Mouse (Mus musculus): ENCODE results near the gene Olfr170. TPM values are rescaled to one million over a fixed set of nuclear protein-coding genes. Genes with fewer than 3 reads are reported as not detected.
"Not testable (repeated sequence)": the region's sequence is repeated elsewhere in the genome, so short reads cannot be mapped to it uniquely, and the experiment has no call there.

Gene Olfr170
- polyA plus RNA-seq (2014; fragmentation: Nextera tagmentation; extraction: Ambion mirVana) = not detected in 2 replicates

GRCm38 (mm10) chr16:19611782-19612181 lies at the start of gene Olfr170:
Olfr170 (minus strand) TSS chr16:19611882.
- 94% methylated on average over 2 of the region's 2 CpGs for WGBS
- not testable (repeated sequence) for H3K36me3 ChIP-seq (replicated peaks; ENCODE audit: control insufficient read depth, insufficient read depth); ATAC-seq (ENCODE audit: low FRiP score); H3K27ac ChIP-seq; H3K4me2 ChIP-seq (replicated peaks); H3K27me3 ChIP-seq (ENCODE audit: control insufficient read depth, insufficient read depth, low read length); H3K4me1 ChIP-seq (replicated peaks; ENCODE audit: control insufficient read depth, insufficient read depth, low read length); H3K4me3 ChIP-seq (replicated peaks; ENCODE audit: low read length); H3K9me3 ChIP-seq (ENCODE audit: control insufficient read depth, low read length); DNase-seq (ENCODE audit: low spot score); H3K9ac ChIP-seq

- no peak for ATAC-seq (ENCODE audit: low FRiP score)
- no peaks in the 10 kb centered on the region for H3K9me3 ChIP-seq (ENCODE audit: control insufficient read depth, low read length)
- no peak for DNase-seq (ENCODE audit: low spot score)
- WGBS = 71% methylated on average over 1 of the region's 1 CpGs
- H3K27me3 ChIP-seq (ENCODE audit: control insufficient read depth, insufficient read depth, low read length) = no peaks in the 10 kb centered on the region
- H3K9ac ChIP-seq = no peak within 1 kb of the TSS
- no peaks in the 10 kb centered on the region for H3K36me3 ChIP-seq (replicated peaks; ENCODE audit: control insufficient read depth, insufficient read depth)
- H3K4me2 ChIP-seq (replicated peaks) = no peak within 1 kb of the TSS
- no peak within 1 kb of the TSS for H3K4me3 ChIP-seq (replicated peaks; ENCODE audit: low read length)
- no peak within 1 kb of the TSS for H3K27ac ChIP-seq
- no peaks in the 10 kb centered on the region for H3K4me1 ChIP-seq (replicated peaks; ENCODE audit: control insufficient read depth, insufficient read depth, low read length)
Measured at GRCm38 (mm10) chr16:19629816-19630215, 18.1 kb upstream of the Olfr170 start, which contains the start of gene Olfr171. Olfr171 (minus strand) TSS chr16:19629916.

GRCm38 (mm10) chr16:19603166-19603565 lies 8.5 kb downstream of the Olfr170 start:
- no peak overlapping the region for H3K4me2 ChIP-seq (replicated peaks)
- DNase-seq (ENCODE audit: low spot score) (no peak), ATAC-seq (ENCODE audit: low FRiP score) (no peak)
- H3K9ac ChIP-seq = no peak overlapping the region
- no peaks in the 10 kb centered on the region for H3K4me1 ChIP-seq (replicated peaks; ENCODE audit: control insufficient read depth, insufficient read depth, low read length)
- 71% methylated on average over 2 of the region's 2 CpGs for WGBS
- no peaks in the 10 kb centered on the region for H3K27me3 ChIP-seq (ENCODE audit: control insufficient read depth, insufficient read depth, low read length)
- H3K4me3 ChIP-seq (replicated peaks; ENCODE audit: low read length) = no peak overlapping the region
- H3K36me3 ChIP-seq (replicated peaks; ENCODE audit: control insufficient read depth, insufficient read depth) = no peaks in the 10 kb centered on the region
- no peak overlapping the region for H3K27ac ChIP-seq
- no peaks in the 10 kb centered on the region for H3K9me3 ChIP-seq (ENCODE audit: control insufficient read depth, low read length)

- not testable (repeated sequence) for H3K27ac ChIP-seq; H3K4me1 ChIP-seq (replicated peaks; ENCODE audit: control insufficient read depth, insufficient read depth, low read length); H3K4me3 ChIP-seq (replicated peaks; ENCODE audit: low read length); H3K27me3 ChIP-seq (ENCODE audit: control insufficient read depth, insufficient read depth, low read length); H3K9ac ChIP-seq; H3K4me2 ChIP-seq (replicated peaks); H3K36me3 ChIP-seq (replicated peaks; ENCODE audit: control insufficient read depth, insufficient read depth); ATAC-seq (ENCODE audit: low FRiP score); DNase-seq (ENCODE audit: low spot score); H3K9me3 ChIP-seq (ENCODE audit: control insufficient read depth, low read length)
- 91% methylated on average over 2 of the region's 2 CpGs for WGBS
Measured at GRCm38 (mm10) chr16:19571709-19572108, 40.0 kb downstream of the Olfr170 start, which contains the start of gene Olfr169. Olfr169 (minus strand) TSS chr16:19571809.

Other genes with a start within 250 kb of the Olfr170 start
- gene Olfr165, start 188.7 kb downstream of the Olfr170 start, polyA plus RNA-seq (2014; fragmentation: Nextera tagmentation; extraction: Ambion mirVana) = not detected in 2 replicates
- gene Olfr166, start 128.2 kb downstream of the Olfr170 start, polyA plus RNA-seq (2014; fragmentation: Nextera tagmentation; extraction: Ambion mirVana) = not detected in 2 replicates
- not detected in 2 replicates for gene Olfr167, start 89.6 kb downstream of the Olfr170 start, polyA plus RNA-seq (2014; fragmentation: Nextera tagmentation; extraction: Ambion mirVana)
- not detected in 2 replicates for gene Olfr168, start 76.3 kb downstream of the Olfr170 start, polyA plus RNA-seq (2014; fragmentation: Nextera tagmentation; extraction: Ambion mirVana)
- not detected in 2 replicates for gene Olfr169, start 40.1 kb downstream of the Olfr170 start, polyA plus RNA-seq (2014; fragmentation: Nextera tagmentation; extraction: Ambion mirVana)
- not detected in 2 replicates for gene Olfr171, start 18.0 kb upstream of the Olfr170 start, polyA plus RNA-seq (2014; fragmentation: Nextera tagmentation; extraction: Ambion mirVana)
- gene Lamp3, start 94.5 kb upstream of the Olfr170 start, polyA plus RNA-seq (2014; fragmentation: Nextera tagmentation; extraction: Ambion mirVana) = not detected in 2 replicates
- gene B3gnt5, start 148.3 kb upstream of the Olfr170 start, polyA plus RNA-seq (2014; fragmentation: Nextera tagmentation; extraction: Ambion mirVana) = 47.4 and 51.3 TPM in 2 replicates